Mouse (Mus musculus) neutrophil, adult 5-6 weeks (primary cell): ENCODE results near the gene Rsph6a. TPM values are rescaled to one million over a fixed set of nuclear protein-coding genes. Genes with fewer than 3 reads are reported as not detected.

Experiments
- ATAC-seq: fragments of 151-379, 151-347 bp; 2 replicates; pipeline ENCODE4 v1.8.0; 2017; ENCODE audit warnings: mild to moderate bottlenecking, moderate TSS enrichment; ENCODE audit not compliant: insufficient number of reproducible peaks, poor library complexity, low FRiP score, severe bottlenecking; ENCODE audit errors: extremely low read depth
- total RNA-seq: library from RNA; stranded (forward); fragments of 200-1000 nt; gene quantifications from 2 replicates; pipeline ENCODE4 v1.2.3, GENCODE M21; 2017

Gene Rsph6a
- total RNA-seq = 0.35 and 0.37 TPM in 2 replicates

DNA sequence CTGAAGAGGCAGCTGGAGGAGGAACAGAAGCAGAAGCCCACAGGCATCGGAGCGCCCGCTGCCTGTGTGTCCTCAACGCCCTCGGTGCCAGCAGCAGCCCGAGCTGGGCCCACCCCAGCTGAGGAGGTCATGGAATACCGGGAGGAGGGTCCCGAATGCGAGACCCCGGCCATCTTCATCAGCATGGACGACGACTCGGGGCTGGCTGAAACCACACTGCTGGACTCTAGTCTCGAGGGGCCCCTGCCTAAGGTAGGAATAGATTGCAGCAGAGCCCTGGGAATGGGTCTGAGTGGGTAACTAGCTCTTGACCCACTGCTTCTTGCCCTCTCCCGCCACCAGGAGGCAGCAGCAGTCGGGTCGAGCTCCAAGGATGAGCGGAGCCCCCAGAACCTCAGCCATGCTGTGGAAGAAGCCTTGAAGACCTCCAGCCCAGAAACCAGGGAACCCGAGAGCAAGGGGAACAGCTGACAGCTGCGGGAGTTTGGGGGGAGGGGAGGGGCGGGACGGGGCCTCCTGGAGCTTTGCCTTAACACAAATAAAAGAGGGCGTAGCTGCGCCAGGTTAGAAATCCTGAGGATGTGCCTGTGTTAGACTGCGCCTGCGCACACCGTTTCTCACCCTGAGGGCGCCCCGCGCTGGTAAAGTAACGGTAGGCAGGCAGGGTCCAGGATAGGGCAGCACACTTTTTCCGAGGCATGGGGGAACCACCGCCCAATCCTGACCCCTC is at the start of gene Rsph6a:
Gene Rsph6a (plus strand): TSS at position 644 of the 730 bp plus-strand sequence.
- no peak for ATAC-seq

DNA sequence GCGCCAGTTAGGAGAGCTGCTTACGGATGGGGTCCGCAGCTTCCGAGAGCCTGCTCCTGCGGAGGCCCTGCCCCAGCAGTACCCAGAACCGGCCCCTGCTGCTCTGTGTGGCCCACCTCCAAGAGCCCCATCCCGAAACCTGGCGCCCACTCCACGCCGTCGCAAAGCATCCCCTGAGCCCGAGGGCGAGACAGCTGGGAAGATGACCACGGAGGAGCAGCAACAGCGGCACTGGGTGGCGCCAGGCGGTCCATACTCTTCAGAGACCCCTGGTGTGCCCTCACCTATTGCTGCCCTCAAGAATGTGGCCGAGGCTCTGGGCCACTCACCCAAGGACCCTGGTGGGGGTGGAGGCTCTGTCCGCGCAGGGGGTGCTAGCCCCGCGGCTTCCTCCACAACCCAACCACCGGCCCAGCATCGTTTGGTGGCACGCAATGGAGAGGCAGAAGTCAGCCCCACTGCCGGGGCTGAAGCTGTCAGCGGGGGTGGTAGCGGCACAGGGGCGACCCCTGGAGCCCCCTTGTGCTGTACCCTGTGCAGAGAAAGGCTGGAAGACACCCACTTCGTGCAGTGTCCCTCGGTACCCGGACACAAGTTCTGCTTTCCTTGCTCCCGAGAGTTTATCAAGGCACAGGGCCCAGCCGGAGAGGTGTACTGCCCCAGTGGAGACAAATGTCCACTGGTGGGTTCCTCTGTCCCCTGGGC is 48.9 kb upstream of the Rsph6a start:
- no peak for ATAC-seq

DNA sequence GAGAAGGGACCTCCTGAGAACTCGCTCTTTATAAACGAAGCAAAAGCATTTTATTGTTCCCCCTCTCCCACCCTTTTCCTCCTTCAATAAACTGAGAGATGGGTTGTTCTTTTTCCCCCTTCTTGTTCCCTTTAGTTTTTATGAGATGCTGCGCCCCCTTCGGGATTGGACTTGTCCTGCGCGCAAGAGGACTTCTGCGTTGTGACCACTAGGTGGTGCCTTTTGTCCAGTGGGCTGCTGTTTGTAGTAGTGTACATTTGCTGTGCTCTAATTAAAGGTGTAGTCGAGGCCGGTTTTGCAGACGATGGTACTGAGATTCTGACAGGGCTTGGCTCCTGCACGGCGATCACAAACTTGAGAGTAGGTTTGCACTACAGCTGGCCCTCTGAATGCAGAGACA is 48.0 kb upstream of the Rsph6a start:
- peak; percentile 53 for ATAC-seq

DNA sequence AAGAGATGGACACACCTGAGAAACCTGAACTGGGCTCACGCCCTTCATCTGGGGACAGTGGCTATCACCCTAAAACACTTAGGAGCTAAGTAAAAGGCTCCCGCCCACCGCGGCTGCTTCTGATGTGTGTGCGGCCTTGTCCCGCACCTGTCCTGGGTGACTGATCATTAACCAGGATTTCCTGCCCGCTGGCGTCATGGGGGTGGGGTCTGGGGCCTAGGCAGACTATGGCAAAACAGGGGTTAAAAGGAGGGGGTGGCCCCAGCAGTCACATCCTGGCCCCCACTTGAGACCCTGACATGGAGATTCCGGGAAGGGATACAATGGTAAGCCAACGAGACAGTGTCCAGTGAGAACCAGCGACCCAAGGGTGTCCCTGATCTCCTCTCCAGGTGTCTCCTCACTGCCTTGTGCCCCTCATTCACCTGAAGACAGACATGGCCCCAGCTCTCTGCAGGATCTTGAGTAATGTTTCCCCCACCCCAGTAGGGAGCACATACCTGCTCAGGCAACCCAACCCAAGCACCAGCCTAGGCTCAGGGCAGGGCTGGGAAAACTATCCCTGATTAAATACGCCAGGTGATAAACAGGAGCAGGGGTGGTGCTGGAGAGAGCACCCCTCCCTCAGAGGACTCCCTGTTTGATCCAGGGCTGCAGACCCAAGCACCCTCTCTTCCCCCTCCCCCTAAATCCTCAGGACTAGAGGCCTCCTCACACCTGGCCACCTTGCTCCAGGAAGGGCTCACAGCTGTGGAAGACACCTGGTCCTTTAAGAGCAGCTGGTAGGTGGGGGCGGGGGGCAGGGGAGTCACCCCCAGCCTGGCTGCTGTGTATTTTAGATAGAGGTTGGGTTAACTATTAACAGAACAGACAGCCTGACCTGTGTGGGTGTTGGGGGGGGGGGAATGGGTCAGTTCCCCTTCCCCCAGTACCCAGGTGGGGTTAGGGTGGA is 47.2 kb upstream of the Rsph6a start:
- no peak for ATAC-seq

DNA sequence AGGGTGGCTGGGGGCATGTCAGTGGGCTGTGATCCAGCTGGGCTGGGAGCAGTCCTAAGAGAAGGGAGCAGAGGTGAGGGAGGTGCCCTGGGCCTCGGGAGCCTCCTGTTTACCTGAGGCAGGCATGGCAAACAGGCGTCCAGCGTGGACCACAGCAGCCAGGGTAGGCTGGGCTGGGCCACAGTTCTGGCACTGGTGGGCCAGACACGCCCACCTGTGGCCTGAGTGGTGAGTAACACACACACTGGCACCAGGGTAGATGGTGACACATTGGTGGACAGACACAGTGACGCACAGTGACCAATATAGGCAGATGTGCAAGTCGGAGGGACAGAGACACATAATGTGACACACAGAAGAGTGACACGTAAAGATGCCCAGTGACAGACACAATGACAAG is 43.9 kb upstream of the Rsph6a start:
- ATAC-seq = no peak

DNA sequence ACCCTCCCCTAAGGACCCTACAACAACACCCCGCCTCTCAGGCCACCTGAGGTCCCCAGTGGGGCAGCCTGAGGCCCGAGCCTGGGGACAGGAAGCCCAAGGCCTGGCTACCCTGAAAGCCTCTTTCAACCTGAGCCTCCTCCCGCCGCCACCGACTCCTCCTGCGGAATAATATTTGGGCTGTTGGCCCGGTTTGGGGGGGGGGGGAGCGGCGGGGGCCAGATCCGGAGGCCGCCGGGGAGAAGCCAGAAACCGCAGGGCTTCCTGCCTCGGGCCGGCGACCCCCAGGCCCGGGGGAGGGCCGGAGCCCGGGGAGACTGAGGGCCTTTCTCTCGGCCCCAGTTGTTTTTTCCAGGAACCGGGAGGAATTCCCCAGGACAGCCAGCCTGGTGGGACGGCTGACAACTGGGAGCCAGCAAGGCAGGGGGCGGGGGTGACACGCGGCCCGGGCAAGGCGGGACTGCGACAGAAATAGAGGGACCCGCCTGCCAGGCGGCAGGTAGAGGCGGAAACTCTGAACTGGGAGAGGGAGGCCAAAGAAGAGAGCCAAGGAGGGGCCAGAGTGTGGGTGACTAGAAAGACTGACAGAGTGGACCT is 42.4 kb upstream of the Rsph6a start:
- ATAC-seq = no peak

DNA sequence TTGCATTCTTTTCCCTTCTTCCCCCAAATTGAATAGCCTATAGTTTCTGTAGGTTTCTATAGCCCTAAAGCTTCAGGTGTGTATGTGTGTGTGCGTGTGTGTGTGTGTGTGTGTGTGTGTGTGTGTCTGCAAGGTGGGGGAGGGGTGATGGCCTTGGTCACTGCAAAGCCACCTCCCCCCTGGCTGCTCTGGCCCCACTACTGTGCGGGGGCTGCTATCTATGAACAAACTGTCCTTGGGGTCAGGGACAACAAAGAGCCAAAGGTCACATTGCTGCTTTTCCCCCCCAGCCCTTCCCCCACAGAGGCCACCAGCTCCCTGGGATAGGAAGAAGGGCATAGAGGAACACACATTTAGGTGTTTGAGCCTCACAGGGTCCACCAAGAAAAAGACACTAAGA is 41.6 kb upstream of the Rsph6a start:
- ATAC-seq = no peak

DNA sequence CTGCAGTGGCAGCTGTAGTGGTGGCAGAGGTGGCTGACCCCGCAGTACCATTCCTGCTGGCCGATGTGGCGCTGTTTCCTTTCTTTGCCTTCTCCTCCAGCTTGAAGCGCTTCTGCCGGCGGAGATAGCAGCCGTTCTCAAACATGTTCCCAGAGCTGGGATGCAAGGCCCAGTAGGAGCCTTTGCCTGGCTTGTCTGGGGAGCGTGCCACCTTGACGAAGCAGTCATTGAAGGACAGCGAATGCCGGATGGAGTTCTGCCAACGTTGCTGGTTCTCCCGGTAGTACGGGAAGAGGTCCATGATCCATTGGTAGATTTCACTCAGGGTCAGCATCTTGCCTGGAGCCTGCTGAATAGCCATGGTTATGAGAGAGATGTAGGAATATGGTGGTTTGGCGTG is 40.0 kb upstream of the Rsph6a start:
- ATAC-seq = no peak

DNA sequence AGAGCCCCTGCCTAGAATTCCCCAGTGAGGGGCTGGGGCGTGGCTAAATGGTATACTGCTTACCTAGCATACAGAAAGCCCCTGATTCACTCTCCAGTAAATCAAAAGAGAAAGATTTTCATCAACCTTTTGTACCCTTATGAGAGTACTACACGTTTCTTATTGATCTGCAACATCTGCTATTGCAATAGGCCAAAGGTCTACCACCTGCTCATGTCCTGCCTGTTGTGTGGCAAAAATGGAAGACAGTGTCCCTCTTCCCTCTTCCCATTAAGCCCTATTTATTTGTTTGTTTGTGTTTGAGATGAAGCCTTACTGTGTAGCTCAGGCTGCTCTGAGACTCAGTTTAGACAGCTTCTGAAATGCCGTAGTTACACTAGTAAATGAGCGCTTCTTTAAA is 38.4 kb upstream of the Rsph6a start:
- no peak for ATAC-seq

DNA sequence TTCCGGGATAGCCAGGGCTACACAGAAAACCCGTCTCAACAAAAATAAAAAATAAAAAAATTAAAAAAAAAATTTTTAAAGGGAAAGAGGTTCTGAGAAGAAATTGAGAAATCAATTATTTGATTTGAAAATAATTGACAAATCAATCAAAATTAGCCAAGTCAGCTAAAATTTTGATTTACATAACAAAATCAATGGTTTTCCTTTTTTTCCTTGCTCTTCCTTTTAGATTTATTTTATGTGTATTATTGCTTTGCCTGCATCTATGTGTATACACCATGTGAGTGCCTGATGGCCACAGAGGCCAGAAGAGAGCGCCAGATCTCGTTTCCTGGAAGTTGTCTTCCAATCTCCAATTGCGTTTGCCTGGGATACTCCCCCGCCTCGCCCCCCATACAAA is 36.6 kb upstream of the Rsph6a start:
- no peak for ATAC-seq

DNA sequence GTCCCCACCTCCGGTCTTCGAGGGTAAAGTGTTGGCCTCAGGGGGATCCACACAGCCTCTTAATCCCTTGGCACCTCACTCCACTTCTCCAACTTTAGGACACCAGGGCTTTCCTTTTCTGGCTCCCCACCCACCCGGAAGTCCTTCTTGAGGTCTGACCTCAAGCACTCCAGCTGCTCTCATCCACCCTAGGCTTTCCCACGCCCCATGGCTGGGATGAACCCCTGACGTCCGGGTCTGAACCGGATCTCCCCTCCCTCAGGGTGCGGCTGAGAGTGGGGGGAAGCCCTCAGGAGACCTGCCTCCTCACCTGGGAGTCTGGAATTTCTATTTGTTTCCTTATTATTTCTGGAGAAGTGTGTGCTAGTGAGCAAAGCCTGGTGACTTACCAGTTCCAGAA is 33.4 kb upstream of the Rsph6a start:
- ATAC-seq = no peak

DNA sequence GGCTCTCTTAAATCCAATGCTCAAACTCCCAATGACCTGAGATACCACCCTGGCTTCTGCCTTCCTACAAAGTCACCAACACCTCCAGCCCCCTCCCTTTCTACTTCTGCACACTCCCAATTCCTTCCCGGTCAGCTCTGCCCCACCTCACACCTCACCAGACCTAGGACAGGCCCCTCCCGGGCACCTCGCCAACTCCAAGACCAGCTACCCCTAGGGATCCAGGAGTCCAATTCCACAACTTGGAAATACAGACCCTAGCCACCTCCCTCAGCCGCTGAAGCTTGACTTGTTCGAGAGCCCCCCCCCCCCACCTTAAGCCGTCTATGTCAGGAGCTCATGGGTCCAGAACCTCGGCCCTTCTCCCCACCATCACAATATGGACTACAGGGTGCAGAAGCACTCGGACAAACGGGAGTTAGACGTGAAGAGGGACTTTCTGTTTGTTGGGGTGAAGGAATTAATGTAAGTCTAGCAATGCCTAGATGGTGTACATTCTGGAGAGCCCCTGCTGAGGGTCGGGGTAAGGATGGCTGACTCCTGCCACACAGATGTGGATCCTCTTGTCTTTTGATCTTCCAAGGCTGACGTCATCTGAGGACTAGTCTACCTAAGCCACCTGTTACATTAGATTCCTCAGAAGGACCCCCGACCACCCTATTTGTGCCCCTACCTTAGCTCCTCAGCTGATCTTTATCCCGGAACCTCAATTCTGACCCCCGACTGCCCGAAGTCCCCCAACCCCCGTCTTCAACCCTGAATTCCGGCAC is 32.1 kb upstream of the Rsph6a start:
- no peak for ATAC-seq

DNA sequence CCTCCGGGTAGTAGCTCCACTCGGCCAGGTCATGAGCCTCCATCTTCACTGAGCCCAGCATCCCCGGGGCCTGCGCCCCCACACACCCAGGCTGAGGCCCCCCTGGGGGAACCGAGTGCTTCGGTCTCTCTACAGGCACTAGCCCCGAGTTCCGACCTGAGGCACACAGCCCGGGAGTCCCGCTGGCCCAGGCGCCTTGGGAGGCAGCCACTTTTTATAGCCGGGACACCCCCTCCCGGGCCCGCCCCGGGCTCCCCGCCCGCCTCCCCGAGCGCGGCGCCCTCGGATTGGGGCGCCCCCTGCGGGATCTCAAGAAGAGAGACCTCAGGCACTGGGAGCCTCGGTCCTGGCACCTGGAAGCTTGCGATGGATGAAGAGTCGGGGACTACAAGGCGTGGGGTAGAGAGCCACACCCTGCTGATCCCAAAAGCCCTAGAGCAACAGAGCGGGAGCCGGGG is 31.1 kb upstream of the Rsph6a start, which contains the start of gene Foxa3:
Gene Foxa3 (minus strand): TSS at position 182 of the 458 bp plus-strand sequence.
- ATAC-seq = no peak

DNA sequence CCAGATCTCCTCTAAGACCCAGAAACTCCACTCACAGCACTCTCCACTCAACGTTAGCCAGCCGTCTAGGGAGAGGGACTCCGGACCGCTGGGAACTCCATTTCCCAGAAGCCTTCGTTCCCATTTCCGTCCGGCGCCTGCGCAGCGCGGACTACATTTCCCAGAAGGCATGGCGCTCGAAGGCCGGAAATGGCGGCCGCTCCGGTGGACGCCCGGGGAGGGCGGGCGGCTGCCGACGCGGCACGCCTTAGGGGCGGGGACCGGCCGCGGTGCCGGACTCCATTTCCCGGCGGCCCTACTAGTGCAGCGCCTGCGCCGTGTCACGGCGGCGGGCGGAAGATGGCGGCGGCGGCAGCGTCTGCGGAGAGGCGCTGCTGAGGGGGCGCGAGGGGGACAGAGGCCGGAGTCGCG is 30.4 kb upstream of the Rsph6a start, which contains the start of gene Sympk:
Gene Sympk (plus strand): TSS at position 282 of the 411 bp plus-strand sequence.
- peak; percentile 87 for ATAC-seq

DNA sequence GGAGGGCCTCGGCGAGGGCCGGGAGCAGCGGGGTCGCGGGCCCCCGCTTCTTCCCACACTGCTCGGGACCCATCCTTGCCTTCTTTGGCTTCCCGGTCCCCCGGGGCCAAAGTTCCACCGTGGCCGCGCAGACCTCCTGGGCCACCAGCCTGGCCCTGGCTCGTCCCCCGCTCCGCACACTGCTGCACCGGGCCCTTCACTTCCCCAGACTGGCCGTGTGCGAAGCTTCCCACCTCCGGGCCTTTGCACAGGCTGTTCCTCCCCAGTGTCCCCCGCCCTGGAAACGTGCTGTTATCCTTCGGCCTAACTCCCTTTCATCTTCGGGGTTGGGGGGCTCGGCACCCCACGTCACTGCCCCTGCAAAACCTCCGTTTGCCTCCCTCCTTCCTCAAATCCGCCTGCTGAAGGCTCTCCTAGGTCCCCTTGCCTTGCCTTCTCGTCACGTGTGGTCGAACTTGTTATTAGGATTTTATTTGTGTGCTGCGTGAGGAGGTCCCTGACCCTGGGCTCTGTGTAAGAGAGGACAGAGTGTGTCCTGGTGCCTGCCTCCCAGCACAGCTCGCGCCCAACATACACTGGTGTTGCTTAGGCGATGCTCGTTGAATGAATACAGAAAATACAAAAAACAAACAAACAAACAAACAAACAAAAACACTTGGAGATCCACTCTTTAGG is 29.8 kb upstream of the Rsph6a start:
- ATAC-seq = no peak

DNA sequence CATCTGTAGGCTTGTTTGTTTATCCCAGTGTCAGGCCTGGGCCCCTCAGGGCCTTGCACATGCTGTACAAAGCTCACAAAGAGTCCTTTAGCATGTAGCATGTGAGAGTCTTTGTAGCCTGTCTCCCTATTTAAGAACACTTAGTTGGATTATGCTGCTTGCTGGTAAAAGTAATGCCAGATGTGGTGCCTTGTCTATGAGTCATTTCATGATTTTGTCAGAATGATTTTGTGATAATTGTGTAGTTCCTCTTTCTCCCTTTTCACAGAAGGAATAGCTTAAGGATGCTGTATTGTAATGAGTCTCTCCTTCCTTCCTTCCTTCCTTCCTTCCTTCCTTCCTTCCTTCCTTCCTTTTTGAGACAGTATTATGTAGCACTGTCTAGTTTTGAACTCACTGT is 26.4 kb upstream of the Rsph6a start:
- no peak for ATAC-seq

DNA sequence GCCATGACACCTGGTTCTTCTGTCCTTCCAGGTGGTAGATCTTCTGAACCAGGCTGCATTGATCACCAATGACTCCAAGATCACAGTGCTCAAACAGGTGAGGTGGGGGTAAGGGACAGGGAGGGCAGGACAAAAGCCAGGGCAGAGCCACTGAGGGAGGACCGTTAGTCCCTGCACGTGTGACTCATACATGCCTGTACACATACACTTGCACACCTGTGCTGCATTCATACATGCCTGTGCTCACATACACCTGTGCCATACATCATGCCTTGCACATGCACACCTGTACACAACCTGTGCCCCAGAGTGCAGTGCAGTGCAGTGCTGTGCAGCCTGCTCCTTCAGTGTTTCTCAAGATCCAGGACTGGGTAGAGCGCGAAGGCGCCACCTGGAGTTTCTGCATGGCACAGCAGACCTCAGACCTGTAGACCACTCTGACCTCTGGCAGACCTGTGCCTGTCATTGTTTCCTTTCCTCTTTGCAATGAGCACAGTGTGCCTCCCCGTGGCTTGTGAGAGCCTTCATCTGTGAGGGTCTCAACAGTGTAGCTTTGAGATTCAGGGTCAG is 25.3 kb upstream of the Rsph6a start:
- peak; percentile 58 for ATAC-seq
